In the genomic region with DNA sequence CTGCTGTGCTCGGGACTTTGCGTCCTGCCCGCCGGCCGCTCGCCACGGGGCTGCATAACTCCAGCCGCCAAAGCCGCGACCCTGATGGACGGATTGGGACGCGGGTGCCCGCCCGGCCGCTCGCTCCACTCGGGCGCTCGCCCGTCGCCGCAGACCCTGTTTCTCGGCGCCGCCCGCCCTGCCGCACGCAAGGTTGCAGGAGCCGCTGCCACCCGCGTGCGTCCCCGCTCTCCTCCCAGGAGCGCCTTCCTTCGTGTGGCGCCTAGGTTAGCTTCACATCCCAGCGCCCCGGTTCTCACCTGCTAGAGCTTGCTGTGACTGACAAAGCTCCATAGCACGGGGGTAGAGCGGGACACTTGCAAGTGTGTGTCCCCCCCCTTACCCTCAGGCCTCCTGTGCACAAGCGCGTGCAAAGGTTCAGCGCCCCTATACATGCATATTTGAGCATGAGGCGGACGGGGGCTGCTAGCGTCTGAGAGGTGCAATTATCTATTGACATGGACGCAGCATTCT, we compare ENCODE assay signal across 8 mouse cellular contexts. TPM values are rescaled to one million over a fixed set of nuclear protein-coding genes. Genes with fewer than 3 reads are reported as not detected.
A peak's percentile ranks its signal among the peaks of the same experiment; 100 is the strongest.
DNase-seq lines count a peak whose midpoint lies in the region; ATAC-seq and TF ChIP-seq lines count a peak whose summit lies in the region.

Gene Plekhn1, minus strand, starts transcription at position 157 of the 513 bp plus-strand sequence.

- H3K4me1 ChIP-seq in forebrain, embryonic 12.5 days: peaks cover 18% of the 10 kb centered on the region
- H3K4me1 ChIP-seq in heart, postnatal 0 days (ENCODE audit: control insufficient read depth, insufficient read depth): peaks cover 6% of the 10 kb centered on the region
- peaks cover 14% of the 10 kb centered on the region for H3K4me1 ChIP-seq in neural tube, embryonic 14.5 days (ENCODE audit: control insufficient read depth, insufficient read depth, low read length)

- DNase-seq in ES-CJ7 (ENCODE audit: low read depth, low spot score): peak; percentile 60
- peak; percentile 56 for DNase-seq in c-Kit-positive CD71-positive TER-119-positive erythroid progenitor cells, embryonic 14.5 days (ENCODE audit: low spot score)
- no peak for DNase-seq in heart, postnatal 0 days (ENCODE audit: low spot score)
- peak; percentile 81 to 89 for DNase-seq in kidney, postnatal 36 days
- peak; percentile 71 to 72 for DNase-seq in lung, adult 18-20 months
- peak; percentile 84 for DNase-seq in testis, postnatal 10 days (ENCODE audit: low spot score)

- H3K4me2 ChIP-seq in forebrain, embryonic 12.5 days: peak within 1 kb of the TSS; percentile 77
- peak within 1 kb of the TSS; percentile 64 for H3K4me2 ChIP-seq in heart, postnatal 0 days (ENCODE audit: low read depth, low read length)
- H3K4me2 ChIP-seq in neural tube, embryonic 14.5 days (ENCODE audit: low read depth, low read length): peak within 1 kb of the TSS; percentile 93

- peak; percentile 63 for ATAC-seq in forebrain, embryonic 12.5 days (ENCODE audit: low FRiP score)
- ATAC-seq in heart, postnatal 0 days (ENCODE audit: insufficient read depth, low read depth): peak; percentile 36
- peak; percentile 61 for ATAC-seq in neural tube, embryonic 14.5 days (ENCODE audit: low read depth)

- no peaks in the 10 kb centered on the region for H3K9me3 ChIP-seq in forebrain, embryonic 12.5 days
- H3K9me3 ChIP-seq in heart, postnatal 0 days (replicated peaks; ENCODE audit: control insufficient read depth, low read length): no peaks in the 10 kb centered on the region
- H3K9me3 ChIP-seq in neural tube, embryonic 14.5 days (ENCODE audit: control insufficient read depth, low read length): no peaks in the 10 kb centered on the region

- peak within 1 kb of the TSS; percentile 76 for H3K9ac ChIP-seq in forebrain, embryonic 12.5 days
- H3K9ac ChIP-seq in heart, postnatal 0 days (replicated peaks; ENCODE audit: low read depth, low read length): peak within 1 kb of the TSS; percentile 61
- H3K9ac ChIP-seq in neural tube, embryonic 14.5 days (replicated peaks; ENCODE audit: low read depth, low read length): peak within 1 kb of the TSS; percentile 73

- no peaks in the 10 kb centered on the region for H3K27me3 ChIP-seq in forebrain, embryonic 12.5 days
- H3K27me3 ChIP-seq in heart, postnatal 0 days (ENCODE audit: control insufficient read depth, insufficient read depth, low read length): no peaks in the 10 kb centered on the region
- no peaks in the 10 kb centered on the region for H3K27me3 ChIP-seq in neural tube, embryonic 14.5 days (ENCODE audit: control insufficient read depth, insufficient read depth, low read length)

- H3K4me3 ChIP-seq in forebrain, embryonic 12.5 days (replicated peaks): peak within 1 kb of the TSS; percentile 93
- peak within 1 kb of the TSS; percentile 75 for H3K4me3 ChIP-seq in heart, postnatal 0 days (ENCODE audit: low read depth, low read length)
- H3K4me3 ChIP-seq in neural tube, embryonic 14.5 days (ENCODE audit: low read depth, low read length): peak within 1 kb of the TSS; percentile 87

- peak within 1 kb of the TSS; percentile 92 for H3K27ac ChIP-seq in forebrain, embryonic 12.5 days
- H3K27ac ChIP-seq in heart, postnatal 0 days (ENCODE audit: low read depth): peak within 1 kb of the TSS; percentile 83
- peak within 1 kb of the TSS; percentile 86 for H3K27ac ChIP-seq in neural tube, embryonic 14.5 days (ENCODE audit: low read depth, low read length)

- peaks cover 60% of the 10 kb centered on the region for H3K36me3 ChIP-seq in forebrain, embryonic 12.5 days (replicated peaks)
- peaks cover 45% of the 10 kb centered on the region for H3K36me3 ChIP-seq in heart, postnatal 0 days (replicated peaks; ENCODE audit: control insufficient read depth, insufficient read depth, low read length)
- peaks cover 38% of the 10 kb centered on the region for H3K36me3 ChIP-seq in neural tube, embryonic 14.5 days (ENCODE audit: control insufficient read depth, insufficient read depth, low read length)

- no peak for TF ChIP-seq CTCF in heart, postnatal 0 days (IDR thresholded peaks at IDR 0.05; ENCODE audit: low read depth)

- no peak for TF ChIP-seq EP300 in heart, postnatal 0 days (IDR thresholded peaks at IDR 0.05; ENCODE audit: low read depth)

- 1% methylated on average over 45 of the region's 48 CpGs for WGBS in forebrain, embryonic 12.5 days
- under 1% methylated on average over 30 of the region's 48 CpGs for WGBS in heart, postnatal 0 days
- WGBS in neural tube, embryonic 14.5 days: 0% methylated on average over 31 of the region's 48 CpGs

RNA-seq across cellular contexts. Expression of gene Plekhn1, which starts in this region (rescaled TPM):
- 27.6 and 28.5 TPM in 2 replicates for polyA plus RNA-seq in forebrain, embryonic 12.5 days (2016; fragmentation: Nextera tagmentation; extraction: Ambion mirVana)
- 15.3 and 21.9 TPM in 2 replicates for total RNA-seq in heart, postnatal 0 days (2014; rRNA removed; ENCODE audit: low replicate concordance)
- 5.9 and 6.0 TPM in 2 replicates for polyA plus RNA-seq in heart, postnatal 0 days (2015; fragmentation: Nextera tagmentation; extraction: Ambion mirVana)
- polyA plus RNA-seq in neural tube, embryonic 14.5 days (2014; fragmentation: Nextera tagmentation; extraction: Ambion mirVana): 30.7 and 31.6 TPM in 2 replicates
